Mouse (Mus musculus) spleen, adult 2 months (tissue): ENCODE results near the gene Ltbp3.

Source experiments
- CTCF ChIP-seq: fragments of 200-500 bp; IDR thresholded peaks from 2 replicates; pipeline ENCODE4 v1.5.1; 2011; ENCODE audit warnings: mild to moderate bottlenecking, inconsistent platforms; ENCODE audit not compliant: insufficient read depth, insufficient read length, insufficient replicate concordance; ENCODE audit errors: extremely low read depth
- POLR2A ChIP-seq: fragments of 200-500 bp; IDR thresholded peaks from 2 replicates; pipeline ENCODE4 v1.6.1; 2011; ENCODE audit warnings: low read depth, low read length, inconsistent platforms

GRCm38 (mm10) chr19:5746907-5747363 lies 6.2 kb downstream of the Ltbp3 start:
- TF ChIP-seq CTCF: no peak
- no peak for TF ChIP-seq POLR2A
